In the genomic region with DNA sequence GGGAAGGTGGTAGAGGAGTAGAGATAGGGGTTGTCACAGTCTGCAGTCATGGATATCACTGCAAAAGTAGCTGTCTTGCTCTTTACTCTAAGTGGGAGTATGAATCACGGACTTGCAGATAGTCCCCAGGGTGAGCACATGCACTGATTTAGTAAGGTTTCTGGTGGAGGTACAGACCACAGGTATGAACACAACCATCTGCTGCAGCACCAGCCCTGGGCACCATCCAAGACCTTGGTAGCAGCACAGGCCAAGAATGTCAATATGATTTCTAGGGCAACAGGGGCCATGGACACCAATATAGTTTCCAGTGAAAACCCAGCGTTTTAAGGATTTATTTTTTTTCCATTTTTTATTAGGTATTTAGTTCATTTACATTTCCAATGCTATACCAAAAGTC, we compare ENCODE assay signal across 24 mouse cellular contexts.
DNase-seq lines count a peak whose midpoint lies in the region; ATAC-seq and TF ChIP-seq lines count a peak whose summit lies in the region.
"Had no signal": no experiment of that assay in that cellular context is flagged by ENCODE, and none has a peak within 500 bp of the region (broad histone marks: within the 10 kb centered on the region; RNA-seq: fewer than 3 reads in every experiment).

No protein-coding gene starts in this region.

- DNase-seq in cerebellum, adult 11 months, result peak; percentile 46
- DNase-seq in cerebellum, adult 2 months, result peak; percentile 74 to 88
- DNase-seq in cerebellum, postnatal 10 days, result peak; percentile 70 to 74
- no peak for DNase-seq in frontal cortex, postnatal 36 days (ENCODE audit: low spot score in 2 of 2)
- no peak for DNase-seq in lung, postnatal 25 days (ENCODE audit: low spot score)
- DNase-seq: adrenal gland, postnatal 25 days; embryo, embryonic 11 days; gastrocnemius, postnatal 10 days; heart, adult 18-20 months; heart, postnatal 10 days; heart, postnatal 4 days had no signal

- no peak for ATAC-seq in frontal cortex, adult (ENCODE audit: low TSS enrichment)
- ATAC-seq: activated CD4-positive, CD25-positive, alpha-beta regulatory T cell, adult 4 months; forebrain, embryonic 14.5 days; hindbrain, embryonic 16.5 days; inflammation-experienced regulatory T-cells, adult 6 months; intestine, postnatal 0 days; Patski had no signal

- 11% methylated on average over 2 of the region's 2 CpGs for WGBS in cerebellum, adult 2 months

- no peak for TF ChIP-seq POLR2A in cerebellum, adult 2 months (IDR thresholded peaks at IDR 0.05; ENCODE audit: borderline replicate concordance, insufficient read depth, low read length)

- no peak overlapping the region for H3K27ac ChIP-seq in cerebellum, adult 2 months (ENCODE audit: insufficient read depth, low read length)
- H3K27ac ChIP-seq: embryonic facial prominence, embryonic 15.5 days; forebrain, embryonic 10.5 days; heart, embryonic 10.5 days; hindbrain, embryonic 12.5 days had no signal

- H3K4me1 ChIP-seq in cerebellum, adult 2 months (ENCODE audit: control insufficient read depth, insufficient read depth, low read length), result no peaks in the 10 kb centered on the region
- H3K4me1 ChIP-seq: embryonic facial prominence, embryonic 15.5 days; forebrain, embryonic 10.5 days; heart, embryonic 10.5 days; hindbrain, embryonic 12.5 days had no signal

- TF ChIP-seq CTCF in cerebellum, adult 2 months (IDR thresholded peaks at IDR 0.05; ENCODE audit: borderline replicate concordance, insufficient read depth, low read depth, low read length), result no peak

- H3K4me3 ChIP-seq in cerebellum, adult 2 months (replicated peaks; ENCODE audit: insufficient read depth, low read depth, low read length), result no peak overlapping the region
- H3K4me3 ChIP-seq: embryonic facial prominence, embryonic 15.5 days; erythroblast, embryonic 14.5 days; forebrain, embryonic 10.5 days; heart, embryonic 10.5 days; hindbrain, embryonic 12.5 days had no signal

- H3K27me3 ChIP-seq in cerebellum, adult 2 months (ENCODE audit: control insufficient read depth, insufficient read depth, low read length), result no peaks in the 10 kb centered on the region
- H3K27me3 ChIP-seq: CH12.LX; embryonic facial prominence, embryonic 15.5 days; hindbrain, embryonic 12.5 days; Patski had no signal

Comparison
In these comparisons a context has a peak if more than half of its experiments do, and no peak if none do; other contexts are left out.
1. DNase-seq: peak in cerebellum, adult 11 months (single experiment), cerebellum, adult 2 months (2 of 2) and cerebellum, postnatal 10 days (2 of 2); none in frontal cortex, postnatal 36 days (0 of 2) and lung, postnatal 25 days (single experiment).